Mouse (Mus musculus) cerebellum, adult 2 months (tissue): ENCODE results near the gene Meltf. TPM values are rescaled to one million over a fixed set of nuclear protein-coding genes. Genes with fewer than 3 reads are reported as not detected.

Source experiments
- DNase-seq, 2 experiments: peaks; one replicate each; pipeline ENCODE4 v3.0.0; 2021
- H3K27ac ChIP-seq: fragments of 200-500 bp; 2 replicates; pipeline ENCODE4 v1.5.1; 2012; ENCODE audit warnings: low read length, control low read depth, inconsistent platforms; ENCODE audit not compliant: insufficient read depth
- H3K27me3 ChIP-seq: fragments of 200-500 bp; 2 replicates; pipeline ENCODE4 v1.6.1; 2012; ENCODE audit warnings: inconsistent platforms, mild to moderate bottlenecking, low read length, moderate library complexity; ENCODE audit not compliant: control insufficient read depth, insufficient read depth
- H3K4me1 ChIP-seq: fragments of 200-500 bp; 2 replicates; pipeline ENCODE4 v1.6.1; 2011; ENCODE audit warnings: low read length; ENCODE audit not compliant: control insufficient read depth, insufficient read depth
- H3K4me3 ChIP-seq: fragments of 200-500 bp; replicated peaks from 2 replicates; pipeline ENCODE3; 2011; ENCODE audit warnings: mild to moderate bottlenecking, low read depth, low read length, control low read depth; ENCODE audit not compliant: insufficient read depth
- CTCF ChIP-seq: fragments of 200-500 bp; IDR thresholded peaks from 2 replicates; pipeline ENCODE4 v1.5.1; 2011; ENCODE audit warnings: low read depth, mild to moderate bottlenecking, control low read depth, low read length, moderate library complexity, borderline replicate concordance; ENCODE audit not compliant: insufficient read depth
- POLR2A ChIP-seq: fragments of 200-500 bp; IDR thresholded peaks from 2 replicates; pipeline ENCODE4 v1.6.1; 2011; ENCODE audit warnings: low read length, control low read depth, borderline replicate concordance; ENCODE audit not compliant: insufficient read depth
- WGBS: fragments of 180-500 bp; shearing (Covaris S2); methylation state at CpG from one replicate; pipeline ENCODE4 v1.1.7; 2018; 5-methylcytosine and 5-hydroxymethylcytosine counted together
- polyA plus RNA-seq: library from polyadenylated mRNA; depleted of rRNA; stranded (reverse); fragments of >200 nt; gene quantifications from 2 replicates; pipeline ENCODE4 v1.2.3, GENCODE M21; 2012

The Meltf gene
- polyA plus RNA-seq, 1 experiment: 0.75 TPM

DNA sequence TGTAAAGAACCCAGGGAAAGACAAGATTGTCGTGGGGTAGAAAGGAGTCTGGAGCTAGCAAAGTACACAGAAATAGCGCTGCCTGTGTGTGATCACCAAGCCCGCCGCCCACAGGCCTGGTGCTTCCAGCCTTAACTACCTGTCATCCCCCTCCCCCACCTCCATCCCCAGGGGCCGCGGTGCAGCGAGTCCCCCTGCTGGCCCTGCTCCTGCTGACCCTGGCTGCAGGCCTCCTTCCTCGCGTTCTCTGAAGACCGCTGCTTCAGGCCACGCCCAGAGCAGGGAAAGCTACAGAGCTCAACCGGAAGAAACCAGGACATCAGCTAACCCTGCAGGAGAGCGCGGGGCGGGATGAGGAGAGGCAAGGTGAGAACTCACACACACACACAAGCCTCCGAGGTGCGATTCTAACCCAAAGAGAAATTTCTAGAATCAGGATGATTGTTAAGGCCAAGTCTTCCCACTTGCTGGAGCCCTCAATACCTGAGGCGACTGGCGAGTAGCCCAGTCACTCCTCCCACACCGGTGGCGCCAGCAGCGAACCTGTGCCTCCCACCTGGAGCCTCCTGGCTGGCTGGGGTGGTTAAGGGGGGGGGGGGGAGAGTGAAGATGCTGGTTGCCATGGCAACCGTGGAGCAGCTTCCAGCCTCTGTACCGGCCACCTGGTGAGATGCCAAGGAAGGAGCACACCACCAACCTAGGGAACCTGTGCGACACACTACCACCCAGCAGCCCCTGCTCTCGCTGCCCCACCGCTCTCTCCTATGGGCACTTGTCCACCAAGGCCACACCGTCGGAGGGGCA is 18.6 kb downstream of the Meltf start:
- TF ChIP-seq CTCF (peak; percentile 8; the same call in 1 of the 2 replicates), POLR2A (no peak)
- 17% methylated on average over 29 of the region's 29 CpGs for WGBS
- peak overlapping the region; percentile 2 for H3K4me3 ChIP-seq

DNA sequence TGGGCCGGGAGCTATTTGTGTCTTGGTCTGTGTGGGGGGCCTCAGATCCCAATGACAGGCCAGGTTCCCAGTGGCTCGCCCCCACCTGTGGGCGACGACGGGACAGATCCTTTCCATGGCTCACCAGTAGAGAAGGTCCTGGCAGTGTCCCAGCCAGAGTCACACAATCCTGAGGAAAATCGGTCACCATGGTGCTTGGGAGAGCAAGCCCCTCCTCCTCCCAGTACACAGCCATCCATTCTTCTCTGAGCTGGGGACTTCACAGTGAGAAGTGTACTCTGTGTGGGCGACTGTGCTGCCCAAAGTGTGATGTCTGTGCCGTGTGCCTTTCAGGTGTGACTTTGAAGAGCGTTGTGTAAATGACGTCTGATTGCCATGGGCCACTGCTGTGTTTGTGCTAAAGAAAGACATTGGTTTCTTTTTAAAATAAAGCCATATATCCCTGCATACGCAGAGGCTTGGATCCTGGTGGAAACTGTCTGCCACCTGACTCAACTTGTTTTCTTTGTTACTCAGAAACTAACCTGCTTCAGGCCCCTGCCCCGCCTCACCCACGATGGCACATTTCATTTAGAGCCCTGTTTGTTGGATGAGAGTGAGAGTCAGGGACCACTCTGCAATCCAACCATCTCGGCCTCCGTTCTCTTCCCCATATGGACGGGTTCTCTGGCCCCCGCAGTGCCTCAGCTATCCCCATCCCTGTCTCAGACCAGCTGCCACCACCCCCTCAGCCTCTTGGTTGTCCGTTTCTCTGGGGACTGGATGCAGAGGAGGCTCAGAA is 20.1 kb downstream of the Meltf start:
- Histone ChIP-seq H3K4me3 (no peak overlapping the region), H3K27me3 (no peaks in the 10 kb centered on the region), H3K27ac (no peak overlapping the region), H3K4me1 (peaks cover 18% of the 10 kb centered on the region)
- whole genome bisulfite sequencing: 55% methylated on average over 18 of the region's 18 CpGs
- no peak for DNase-seq
- TF ChIP-seq POLR2A (no peak), CTCF (no peak)

More for the DNA sequence above, 18.6 kb downstream of the Meltf start:
- DNase-seq: peak; percentile 65 to 67
- H3K4me1 ChIP-seq: peaks cover 18% of the 10 kb centered on the region
- 0 out of 2 replicates have a peak overlapping the region, but pooled peaks have one; percentile 17 for H3K27ac ChIP-seq
- no peaks in the 10 kb centered on the region for H3K27me3 ChIP-seq

DNA sequence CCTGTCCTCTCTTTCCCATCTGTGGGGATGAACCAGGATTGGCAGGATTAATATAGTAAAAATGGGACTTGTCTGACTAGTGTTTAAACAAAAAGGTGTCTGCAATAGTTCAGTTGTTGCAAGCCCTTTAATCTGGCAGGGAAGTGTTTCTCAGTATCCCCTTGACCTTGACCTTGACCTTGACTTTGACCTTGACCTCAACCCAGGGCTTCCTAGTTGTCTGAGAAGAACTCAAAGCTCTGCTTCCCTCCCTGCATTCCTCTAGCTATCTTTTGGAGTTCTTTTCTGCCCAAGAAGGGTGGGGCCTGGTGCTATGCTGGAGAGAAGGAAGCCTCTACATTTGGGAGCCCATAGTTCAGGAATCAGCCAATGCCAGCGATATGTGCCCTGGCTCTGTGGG is 23.3 kb downstream of the Meltf start:
- WGBS: 85% methylated on average over 1 of the region's 1 CpGs
- Histone ChIP-seq H3K27ac (no peak overlapping the region), H3K4me1 (peaks cover 19% of the 10 kb centered on the region), H3K27me3 (no peaks in the 10 kb centered on the region), H3K4me3 (no peak overlapping the region)
- DNase-seq: no peak
- TF ChIP-seq POLR2A (no peak), CTCF (no peak)

DNA sequence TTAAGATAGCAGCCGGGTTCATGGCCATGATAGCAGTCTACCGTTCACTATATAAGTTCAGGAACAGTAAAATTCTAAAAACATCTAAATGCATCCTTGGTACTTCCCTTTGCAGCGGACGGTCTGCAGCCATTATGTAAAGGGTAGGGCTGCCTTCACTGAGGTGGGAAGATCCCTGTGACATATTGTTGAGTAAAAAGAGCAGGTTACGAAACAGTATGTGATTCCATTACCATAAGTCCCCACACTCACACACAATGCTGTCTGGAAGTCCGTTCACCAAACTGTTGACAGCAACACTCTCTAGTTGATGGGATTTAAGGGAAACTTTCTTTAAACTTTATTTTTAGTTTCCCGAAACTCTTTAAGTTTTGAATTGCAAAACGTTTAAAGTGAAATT is 24.6 kb downstream of the Meltf start:
- no peaks in the 10 kb centered on the region for H3K27me3 ChIP-seq
- H3K4me3 ChIP-seq: no peak overlapping the region
- TF ChIP-seq CTCF (no peak), POLR2A (no peak)
- DNase-seq: no peak
- peaks cover 6% of the 10 kb centered on the region for H3K4me1 ChIP-seq
- WGBS: 92% methylated on average over 8 of the region's 8 CpGs
- H3K27ac ChIP-seq: no peak overlapping the region

DNA sequence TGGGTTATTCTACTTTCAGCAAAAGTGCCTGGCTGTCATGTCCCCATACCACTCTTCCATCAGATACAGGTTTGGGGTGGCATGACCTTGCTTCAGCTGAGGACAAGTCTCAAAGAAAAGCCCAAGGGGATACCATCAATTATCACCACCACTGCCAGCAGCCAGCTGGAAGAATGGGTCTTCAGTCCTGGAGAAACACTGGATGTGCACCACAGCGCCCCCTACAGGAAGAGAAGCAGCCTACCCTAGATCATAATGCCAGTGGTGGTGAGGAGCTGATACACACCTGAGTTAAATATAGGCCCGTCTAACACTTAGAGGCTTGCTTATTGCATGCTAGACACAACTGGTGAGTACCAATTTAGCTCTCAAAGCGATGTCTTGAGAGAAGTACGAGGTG is 26.7 kb downstream of the Meltf start:
- DNase-seq: no peak
- Histone ChIP-seq H3K4me3 (no peak overlapping the region), H3K27ac (no peak overlapping the region), H3K27me3 (no peaks in the 10 kb centered on the region), H3K4me1 (peaks cover 3% of the 10 kb centered on the region; the same call in 1 of the 2 replicates)
- no peak for TF ChIP-seq POLR2A
- TF ChIP-seq CTCF: peak; percentile 39
- WGBS: 77% methylated on average over 4 of the region's 4 CpGs

DNA sequence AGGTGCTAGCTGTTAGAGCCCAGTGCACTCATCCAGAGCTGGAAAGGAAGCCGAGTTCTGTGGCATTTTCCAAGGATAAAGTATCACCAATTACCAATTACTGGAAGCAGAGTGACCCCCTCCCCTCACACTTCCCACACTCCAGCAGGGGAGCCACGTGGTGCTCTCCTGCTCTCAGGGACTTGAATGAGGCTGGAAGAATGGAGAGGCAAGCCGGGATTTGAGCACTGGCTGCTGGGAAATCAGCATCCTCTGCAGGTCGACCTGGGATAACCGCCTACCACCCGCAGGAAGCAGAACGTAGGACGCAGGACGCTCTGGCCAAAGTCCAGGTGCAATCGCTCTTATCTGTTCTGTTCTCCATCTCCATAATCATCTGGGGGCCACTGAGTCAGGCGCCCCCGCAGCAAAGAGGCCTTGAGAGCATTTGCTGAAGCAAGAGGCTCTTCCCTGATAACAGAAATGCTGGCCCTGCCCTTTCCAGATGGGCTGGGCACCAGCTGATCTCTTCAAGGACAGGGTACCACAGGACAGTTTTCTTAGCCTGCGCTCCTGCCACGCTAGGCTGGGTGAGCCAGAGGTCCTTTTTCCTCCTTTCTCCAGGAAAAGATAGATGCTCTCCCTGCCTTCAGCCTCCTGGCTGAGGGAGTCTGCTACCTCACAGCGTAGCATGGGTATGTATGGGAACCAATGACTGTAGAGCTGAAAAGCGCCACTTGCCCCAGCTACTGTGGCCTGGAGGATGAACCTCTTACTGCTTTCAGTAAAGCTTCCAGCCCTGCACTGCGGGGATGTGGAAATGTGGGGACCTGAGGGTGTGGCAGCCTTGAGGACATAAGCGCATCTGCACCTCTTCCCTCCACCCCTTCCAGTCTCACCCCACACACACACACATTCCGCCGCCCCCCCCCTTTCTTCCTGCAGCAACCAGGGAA is 27.5 kb downstream of the Meltf start:
- H3K27me3 ChIP-seq: no peaks in the 10 kb centered on the region
- no peak overlapping the region for H3K4me3 ChIP-seq
- no peak for DNase-seq
- no peak overlapping the region for H3K27ac ChIP-seq
- TF ChIP-seq POLR2A: no peak
- no peak for TF ChIP-seq CTCF
- 52% methylated on average over 20 of the region's 20 CpGs for WGBS
- peaks cover 3% of the 10 kb centered on the region; the same call in 1 of the 2 replicates for H3K4me1 ChIP-seq

DNA sequence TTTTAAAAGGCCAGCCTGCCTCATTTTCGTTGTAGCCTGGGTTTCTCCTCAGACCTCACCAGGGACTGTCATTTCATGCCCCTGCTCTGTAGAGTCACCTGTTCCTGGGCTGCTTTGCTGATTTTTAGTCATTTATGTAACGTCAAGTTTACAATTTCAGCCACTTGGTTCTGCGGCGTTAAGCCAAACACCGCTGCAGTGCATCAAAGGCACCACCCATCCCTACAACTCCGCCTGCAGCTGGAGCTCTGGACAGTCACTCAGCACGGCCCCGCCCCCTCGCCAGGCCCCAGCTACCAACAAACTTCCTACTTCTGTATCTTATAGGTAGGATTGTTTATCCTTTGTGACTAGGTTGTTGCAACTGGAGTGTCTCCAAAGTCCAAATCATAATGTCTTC is 28.3 kb downstream of the Meltf start:
- Histone ChIP-seq H3K27ac (no peak overlapping the region), H3K4me1 (peaks cover 3% of the 10 kb centered on the region; the same call in 1 of the 2 replicates), H3K27me3 (no peaks in the 10 kb centered on the region), H3K4me3 (no peak overlapping the region)
- no peak for TF ChIP-seq CTCF
- no peak for TF ChIP-seq POLR2A
- whole genome bisulfite sequencing: 50% methylated on average over 9 of the region's 9 CpGs
- DNase-seq: no peak
